Mouse (Mus musculus) kidney, postnatal 0 days (tissue): ENCODE data around the gene Serac1. TPM values are rescaled to one million over a fixed set of nuclear protein-coding genes. Genes with fewer than 3 reads are reported as not detected.
A peak's percentile ranks its signal among the peaks of the same experiment; 100 is the strongest.

Experiments used
- ATAC-seq: fragments of 200-750 bp; cut with Nextera tagmentation; replicated peaks from 2 replicates; pipeline ENCODE4 v1.8.0; 2017; ENCODE audit warnings: low read depth, moderate number of reproducible peaks, moderate TSS enrichment, moderate library complexity; ENCODE audit not compliant: low FRiP score
- DNase-seq: peaks from one replicate; pipeline ENCODE4 v3.0.0-alpha.2; 2016; ENCODE audit warnings: low spot score
- H3K27ac ChIP-seq: fragments of 300-500 bp; sonication (generic); 2 replicates; pipeline ENCODE4 v1.5.1; 2014; ENCODE audit warnings: mild to moderate bottlenecking
- H3K27me3 ChIP-seq: fragments of 300-500 bp; sonication (generic); 2 replicates; pipeline ENCODE4 v1.6.1; 2014; ENCODE audit warnings: low read length, mixed read lengths; ENCODE audit not compliant: insufficient read depth
- H3K36me3 ChIP-seq: fragments of 300-500 bp; sonication (generic); 2 replicates; pipeline ENCODE4 v1.6.1; 2014; ENCODE audit warnings: low read length, mixed read lengths; ENCODE audit not compliant: insufficient read depth
- H3K4me1 ChIP-seq: fragments of 300-500 bp; sonication (generic); replicated peaks from 2 replicates; pipeline ENCODE4 v1.6.1; 2014; ENCODE audit warnings: antibody characterized with exemption, low read length, mixed read lengths; ENCODE audit not compliant: insufficient read depth
- H3K4me2 ChIP-seq: fragments of 300-500 bp; sonication (generic); 2 replicates; pipeline ENCODE4 v1.6.1; 2014; ENCODE audit warnings: mild to moderate bottlenecking, low read length, moderate library complexity, mixed read lengths
- H3K4me3 ChIP-seq: fragments of 300-500 bp; sonication (generic); replicated peaks from 2 replicates; pipeline ENCODE4 v1.5.1; 2014; ENCODE audit warnings: low read depth, low read length
- H3K9ac ChIP-seq: fragments of 300-500 bp; sonication (generic); 2 replicates; pipeline ENCODE4 v1.6.1; 2014; ENCODE audit warnings: low read depth, low read length
- H3K9me3 ChIP-seq: fragments of 300-500 bp; sonication (generic); replicated peaks from 2 replicates; pipeline ENCODE4 v1.6.1; 2016; ENCODE audit warnings: low read length, inconsistent platforms, mixed read lengths
- CTCF ChIP-seq: IDR thresholded peaks from 2 replicates; pipeline ENCODE4 v1.5.1; 2016; ENCODE audit warnings: antibody characterized with exemption, low read depth, mild to moderate bottlenecking, moderate library complexity
- WGBS: fragments of 180-500 bp; shearing (Covaris S2); extraction: QIAGEN DNeasy Blood & Tissue Kit; methylation state at CpG from one replicate; pipeline ENCODE4 v1.1.7; 2014; 5-methylcytosine and 5-hydroxymethylcytosine counted together
- polyA plus RNA-seq: library from polyadenylated mRNA; unstranded; fragments of >200 nt; fragmentation: Nextera tagmentation; extraction: Ambion mirVana; gene quantifications from 2 replicates; pipeline ENCODE4 v1.2.1, GENCODE M21; 2015

The Serac1 gene
- 2.2 and 2.4 TPM in 2 replicates for polyA plus RNA-seq

- WGBS = under 1% methylated on average over 70 of the region's 70 CpGs
- peak; percentile 29; the same call in 1 of the 2 replicates for TF ChIP-seq CTCF
- peak; percentile 98 for ATAC-seq
Measured at GRCm38 (mm10) chr17:6079287-6080122, at the start of gene Serac1, which contains the start of gene Gtf2h5. TSS of gene Serac1 (minus strand) at chr17:6079741. TSS of gene Gtf2h5 (plus strand) at chr17:6079786.

GRCm38 (mm10) chr17:6128039-6128438 lies 48.5 kb upstream of the Serac1 start:
- Histone ChIP-seq H3K27me3 (no peaks in the 10 kb centered on the region), H3K9ac (no peak overlapping the region), H3K9me3 (no peaks in the 10 kb centered on the region), H3K4me1 (no peaks in the 10 kb centered on the region), H3K27ac (no peak overlapping the region), H3K4me2 (no peak overlapping the region), H3K36me3 (peaks cover 10% of the 10 kb centered on the region; the same call in 1 of the 2 replicates), H3K4me3 (no peak overlapping the region)
- TF ChIP-seq CTCF = no peak
- WGBS = 42% methylated on average over 3 of the region's 3 CpGs
- DNase-seq (no peak), ATAC-seq (no peak)

More at GRCm38 (mm10) chr17:6079287-6080122, at the start of gene Serac1, which contains the start of gene Gtf2h5:
- Histone ChIP-seq H3K27me3 (no peaks in the 10 kb centered on the region), H3K9ac (peak within 1 kb of the TSS; percentile 86), H3K4me3 (peak within 1 kb of the TSS; percentile 90), H3K4me1 (no peaks in the 10 kb centered on the region; the same call in 1 of the 2 replicates), H3K9me3 (no peaks in the 10 kb centered on the region), H3K4me2 (peak within 1 kb of the TSS; percentile 61), H3K36me3 (peaks cover 4% of the 10 kb centered on the region; the same call in 1 of the 2 replicates), H3K27ac (peak within 1 kb of the TSS; percentile 86)
- peak; percentile 96 for DNase-seq

- WGBS = 95% methylated on average over 3 of the region's 3 CpGs
- no peaks in the 10 kb centered on the region for H3K4me1 ChIP-seq
- no peak for TF ChIP-seq CTCF
Measured at GRCm38 (mm10) chr17:6125441-6125840, 45.9 kb upstream of the Serac1 start.

GRCm38 (mm10) chr17:6123776-6124175 lies 44.2 kb upstream of the Serac1 start:
- Histone ChIP-seq H3K9ac (no peak overlapping the region), H3K4me2 (no peak overlapping the region), H3K4me1 (0 out of 2 replicates have a peak, but pooled peaks cover 2% of the 10 kb centered on the region), H3K27ac (no peak overlapping the region), H3K9me3 (no peaks in the 10 kb centered on the region), H3K27me3 (no peaks in the 10 kb centered on the region), H3K4me3 (no peak overlapping the region), H3K36me3 (peaks cover 17% of the 10 kb centered on the region; the same call in 1 of the 2 replicates)
- no peak for TF ChIP-seq CTCF
- no peak for DNase-seq
- no peak for ATAC-seq
- WGBS = 74% methylated on average over 4 of the region's 4 CpGs

More at GRCm38 (mm10) chr17:6125441-6125840, 45.9 kb upstream of the Serac1 start:
- H3K9ac ChIP-seq = no peak overlapping the region
- no peaks in the 10 kb centered on the region for H3K27me3 ChIP-seq
- H3K4me3 ChIP-seq = no peak overlapping the region
- ATAC-seq = no peak
- H3K36me3 ChIP-seq = peaks cover 17% of the 10 kb centered on the region; the same call in 1 of the 2 replicates
- no peak overlapping the region for H3K27ac ChIP-seq
- no peak overlapping the region for H3K4me2 ChIP-seq
- H3K9me3 ChIP-seq = no peaks in the 10 kb centered on the region
- no peak for DNase-seq

DNA sequence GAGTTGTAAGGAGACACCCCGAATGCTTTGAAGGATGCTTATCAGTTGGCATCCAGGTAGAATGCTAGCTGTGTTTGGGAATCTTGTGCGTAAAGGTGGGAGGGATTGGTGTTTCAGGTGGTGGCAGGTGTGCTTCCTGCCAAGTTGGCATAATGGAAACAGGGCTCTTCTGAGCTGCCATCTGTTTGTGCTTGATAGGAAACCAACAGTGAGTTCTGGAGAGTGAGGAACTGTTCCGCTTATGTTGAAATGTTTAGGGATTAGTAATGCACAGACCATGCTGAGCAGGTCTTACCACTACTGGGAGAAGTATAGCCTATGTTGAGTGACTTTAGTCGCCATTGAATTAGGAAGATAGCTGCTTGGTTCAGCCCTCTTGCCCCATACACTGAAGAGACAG lies 39.3 kb upstream of the Serac1 start:
- H3K4me1 ChIP-seq = 0 out of 2 replicates have a peak, but pooled peaks cover 2% of the 10 kb centered on the region
- no peaks in the 10 kb centered on the region for H3K9me3 ChIP-seq
- no peak overlapping the region for H3K27ac ChIP-seq
- no peak for TF ChIP-seq CTCF
- no peak for DNase-seq
- peaks cover 14% of the 10 kb centered on the region; the same call in 1 of the 2 replicates for H3K36me3 ChIP-seq
- ATAC-seq = no peak
- H3K4me3 ChIP-seq = no peak overlapping the region
- WGBS = 93% methylated on average over 4 of the region's 4 CpGs
- no peak overlapping the region for H3K4me2 ChIP-seq
- H3K27me3 ChIP-seq = no peaks in the 10 kb centered on the region
- H3K9ac ChIP-seq = no peak overlapping the region

DNA sequence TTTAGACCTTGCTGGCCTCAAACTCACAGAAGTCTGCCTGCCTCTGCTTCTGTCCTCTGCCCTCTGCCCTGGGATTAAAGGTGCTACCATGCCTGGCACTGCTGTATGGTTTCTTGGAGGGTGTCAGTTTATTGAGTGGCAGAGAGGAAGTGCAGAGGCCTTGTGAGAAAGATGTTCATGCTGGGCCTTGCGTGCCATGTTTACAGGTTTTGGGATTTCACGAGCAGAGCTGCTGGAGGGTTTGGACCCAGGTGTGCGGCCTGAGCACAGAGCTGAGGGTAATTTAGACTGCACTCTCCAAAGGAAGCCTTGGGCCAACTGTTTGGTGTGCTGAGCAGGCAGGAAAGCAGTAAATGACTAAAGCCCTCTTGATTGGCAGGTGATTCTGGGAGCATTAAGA lies 38.4 kb upstream of the Serac1 start:
- H3K27me3 ChIP-seq = no peaks in the 10 kb centered on the region
- H3K4me2 ChIP-seq = no peak overlapping the region
- peaks cover 6% of the 10 kb centered on the region; the same call in 1 of the 2 replicates for H3K36me3 ChIP-seq
- 83% methylated on average over 3 of the region's 3 CpGs for WGBS
- no peak for TF ChIP-seq CTCF
- no peak for ATAC-seq
- H3K4me3 ChIP-seq = no peak overlapping the region
- H3K9me3 ChIP-seq = no peaks in the 10 kb centered on the region
- H3K27ac ChIP-seq = no peak overlapping the region
- no peak for DNase-seq
- H3K4me1 ChIP-seq = 0 out of 2 replicates have a peak, but pooled peaks cover 2% of the 10 kb centered on the region
- H3K9ac ChIP-seq = no peak overlapping the region
